Mouse (Mus musculus): ENCODE measurements around the gene Snrpf. TPM values are rescaled to one million over a fixed set of nuclear protein-coding genes. Genes with fewer than 3 reads are reported as not detected.
A peak's percentile ranks its signal among the peaks of the same experiment; 100 is the strongest.

Gene Snrpf
- polyA plus RNA-seq, 1 experiment from 2014 or later: 55.2 TPM

DNA sequence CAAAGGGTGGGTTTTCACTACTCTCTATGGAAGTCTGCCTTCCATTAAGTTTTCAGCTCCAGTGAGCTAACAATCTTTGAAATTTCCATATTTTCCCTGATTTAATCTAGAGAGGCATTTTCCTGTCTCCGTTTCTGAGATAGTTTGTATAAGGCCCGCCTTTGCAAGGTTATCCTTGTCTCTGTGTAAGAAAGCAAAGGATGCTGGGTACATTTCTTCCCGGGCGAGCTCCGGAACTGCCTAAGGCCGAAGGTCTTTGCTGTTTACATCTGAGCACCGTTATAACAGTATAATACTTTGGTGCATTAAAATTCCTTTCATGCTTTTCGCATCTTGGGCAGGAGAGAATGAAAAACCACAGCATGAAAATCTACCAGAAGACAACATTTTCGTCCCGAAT lies 39.7 kb downstream of the Snrpf start:
- Histone ChIP-seq H3K4me3 (replicated peaks) (no peak overlapping the region), H3K27ac (replicated peaks) (no peak overlapping the region), H3K9ac (no peak overlapping the region), H3K9me3 (replicated peaks) (no peaks in the 10 kb centered on the region), H3K4me1 (replicated peaks) (no peaks in the 10 kb centered on the region), H3K36me3 (replicated peaks) (no peaks in the 10 kb centered on the region), H3K27me3 (no peaks in the 10 kb centered on the region), H3K4me2 (no peak overlapping the region)
- whole genome bisulfite sequencing (ENCODE audit: insufficient replicate concordance): 68% methylated on average over 10 of the region's 10 CpGs
- ATAC-seq (ENCODE audit: insufficient read depth): no peak

GRCm38 (mm10) chr10:93548991-93549390 lies 40.5 kb downstream of the Snrpf start:
- no peaks in the 10 kb centered on the region for H3K36me3 ChIP-seq (replicated peaks)
- no peak overlapping the region for H3K27ac ChIP-seq (replicated peaks)
- H3K4me3 ChIP-seq (replicated peaks): no peak overlapping the region
- H3K4me1 ChIP-seq (replicated peaks): no peaks in the 10 kb centered on the region
- ATAC-seq (ENCODE audit: insufficient read depth): no peak
- 10% methylated on average over 7 of the region's 7 CpGs for WGBS (ENCODE audit: insufficient replicate concordance)
- H3K4me2 ChIP-seq: no peak overlapping the region
- no peak overlapping the region for H3K9ac ChIP-seq
- H3K9me3 ChIP-seq (replicated peaks): no peaks in the 10 kb centered on the region
- H3K27me3 ChIP-seq: no peaks in the 10 kb centered on the region

GRCm38 (mm10) chr10:93547741-93548270 lies 41.7 kb downstream of the Snrpf start:
- H3K36me3 ChIP-seq (replicated peaks): no peaks in the 10 kb centered on the region
- H3K4me1 ChIP-seq (replicated peaks): no peaks in the 10 kb centered on the region
- H3K9me3 ChIP-seq (replicated peaks): no peaks in the 10 kb centered on the region
- no peak for ATAC-seq (ENCODE audit: insufficient read depth)
- no peak overlapping the region for H3K4me2 ChIP-seq
- 67% methylated on average over 4 of the region's 4 CpGs for WGBS (ENCODE audit: insufficient replicate concordance)
- no peak overlapping the region for H3K27ac ChIP-seq (replicated peaks)
- H3K27me3 ChIP-seq: no peaks in the 10 kb centered on the region
- H3K4me3 ChIP-seq (replicated peaks): no peak overlapping the region
- no peak overlapping the region for H3K9ac ChIP-seq

GRCm38 (mm10) chr10:93544172-93544571 lies 45.3 kb downstream of the Snrpf start:
- no peak overlapping the region for H3K27ac ChIP-seq (replicated peaks)
- 0 out of 2 replicates have a peak, but pooled peaks cover 3% of the 10 kb centered on the region for H3K27me3 ChIP-seq
- H3K36me3 ChIP-seq (replicated peaks): no peaks in the 10 kb centered on the region
- no peak overlapping the region for H3K9ac ChIP-seq
- H3K9me3 ChIP-seq (replicated peaks): no peaks in the 10 kb centered on the region
- H3K4me1 ChIP-seq (replicated peaks): peaks cover 15% of the 10 kb centered on the region
- H3K4me2 ChIP-seq: no peak overlapping the region
- H3K4me3 ChIP-seq (replicated peaks): no peak overlapping the region
- no peak for ATAC-seq (ENCODE audit: insufficient read depth)
- 55% methylated on average over 5 of the region's 5 CpGs for WGBS (ENCODE audit: insufficient replicate concordance)

- no peak for ATAC-seq (ENCODE audit: insufficient read depth)
- H3K4me3 ChIP-seq (replicated peaks): no peak overlapping the region
- H3K27me3 ChIP-seq: peaks cover 11% of the 10 kb centered on the region
- H3K9me3 ChIP-seq (replicated peaks): no peaks in the 10 kb centered on the region
- WGBS (ENCODE audit: insufficient replicate concordance): 54% methylated on average over 6 of the region's 6 CpGs
- H3K27ac ChIP-seq (replicated peaks): no peak overlapping the region
- no peak overlapping the region for H3K4me2 ChIP-seq
- no peak overlapping the region for H3K9ac ChIP-seq
- peaks cover 15% of the 10 kb centered on the region for H3K4me1 ChIP-seq (replicated peaks)
- H3K36me3 ChIP-seq (replicated peaks): no peaks in the 10 kb centered on the region
Observed at GRCm38 (mm10) chr10:93543176-93543575, 46.3 kb downstream of the Snrpf start.

GRCm38 (mm10) chr10:93542356-93542755 lies 47.1 kb downstream of the Snrpf start:
- Histone ChIP-seq H3K9me3 (replicated peaks) (no peaks in the 10 kb centered on the region), H3K27me3 (peaks cover 19% of the 10 kb centered on the region), H3K9ac (no peak overlapping the region), H3K4me1 (replicated peaks) (peaks cover 15% of the 10 kb centered on the region), H3K36me3 (replicated peaks) (no peaks in the 10 kb centered on the region), H3K4me2 (no peak overlapping the region), H3K27ac (replicated peaks) (no peak overlapping the region), H3K4me3 (replicated peaks) (no peak overlapping the region)
- no peak for ATAC-seq (ENCODE audit: insufficient read depth)
- WGBS (ENCODE audit: insufficient replicate concordance): 43% methylated on average over 4 of the region's 4 CpGs

- Histone ChIP-seq H3K36me3 (replicated peaks) (no peaks in the 10 kb centered on the region), H3K9ac (no peak overlapping the region), H3K4me1 (replicated peaks) (peaks cover 15% of the 10 kb centered on the region), H3K27me3 (peaks cover 21% of the 10 kb centered on the region), H3K9me3 (replicated peaks) (no peaks in the 10 kb centered on the region), H3K4me3 (replicated peaks) (no peak overlapping the region), H3K27ac (replicated peaks) (no peak overlapping the region), H3K4me2 (no peak overlapping the region)
- ATAC-seq (ENCODE audit: insufficient read depth): no peak
- 48% methylated on average over 1 of the region's 1 CpGs for WGBS (ENCODE audit: insufficient replicate concordance)
Observed at GRCm38 (mm10) chr10:93541585-93541984, 47.9 kb downstream of the Snrpf start.

DNA sequence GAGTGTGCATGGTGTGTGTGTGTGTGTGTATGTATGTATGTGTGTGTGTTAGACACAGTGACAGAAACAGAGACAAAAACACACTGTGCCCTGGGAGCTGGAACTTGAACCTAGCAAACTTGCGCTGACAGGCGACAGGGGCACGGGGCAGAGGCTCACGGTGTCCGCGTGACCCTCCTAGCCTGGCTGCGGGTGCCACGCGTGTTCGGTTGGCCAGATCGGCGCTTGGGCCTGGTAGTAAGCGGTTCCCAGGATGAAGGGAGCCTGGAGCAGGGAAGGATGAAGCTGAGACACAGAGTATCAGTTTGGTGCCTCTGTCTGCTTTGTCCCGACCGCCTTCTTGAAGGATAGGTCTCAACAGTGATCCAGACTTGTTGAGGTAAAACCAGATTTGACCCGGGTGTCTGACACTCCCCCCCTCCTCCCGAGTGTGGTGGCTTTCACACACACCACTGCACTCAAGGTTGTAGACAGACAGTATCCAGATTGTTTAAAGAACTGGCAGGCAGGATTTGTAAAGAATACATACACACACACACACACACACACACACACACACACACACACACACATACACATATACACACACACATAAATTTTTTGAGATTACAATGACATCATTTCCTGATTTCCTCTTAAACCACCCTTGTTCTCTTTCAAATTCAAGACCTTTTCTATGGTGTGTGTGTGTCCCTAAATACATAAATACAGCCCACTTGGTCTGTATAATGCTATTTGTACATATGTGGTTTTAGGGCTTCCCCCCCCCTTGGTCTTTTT lies 48.9 kb downstream of the Snrpf start, which contains the start of gene Ccdc38:
TSS of gene Ccdc38 (plus strand) at position 202 of the 780 bp plus-strand sequence.
- H3K4me1 ChIP-seq (replicated peaks): peaks cover 15% of the 10 kb centered on the region
- H3K9ac ChIP-seq: peak within 1 kb of the TSS; percentile 40
- H3K27ac ChIP-seq (replicated peaks): peak within 1 kb of the TSS; percentile 53; the same call in 1 of the 2 replicates
- 54% methylated on average over 17 of the region's 17 CpGs for WGBS (ENCODE audit: insufficient replicate concordance)
- H3K4me3 ChIP-seq (replicated peaks): peak within 1 kb of the TSS; percentile 53
- H3K27me3 ChIP-seq: peaks cover 24% of the 10 kb centered on the region
- ATAC-seq (ENCODE audit: insufficient read depth): no peak
- peak within 1 kb of the TSS; percentile 72 for H3K4me2 ChIP-seq
- H3K9me3 ChIP-seq (replicated peaks): no peaks in the 10 kb centered on the region
- H3K36me3 ChIP-seq (replicated peaks): no peaks in the 10 kb centered on the region

DNA sequence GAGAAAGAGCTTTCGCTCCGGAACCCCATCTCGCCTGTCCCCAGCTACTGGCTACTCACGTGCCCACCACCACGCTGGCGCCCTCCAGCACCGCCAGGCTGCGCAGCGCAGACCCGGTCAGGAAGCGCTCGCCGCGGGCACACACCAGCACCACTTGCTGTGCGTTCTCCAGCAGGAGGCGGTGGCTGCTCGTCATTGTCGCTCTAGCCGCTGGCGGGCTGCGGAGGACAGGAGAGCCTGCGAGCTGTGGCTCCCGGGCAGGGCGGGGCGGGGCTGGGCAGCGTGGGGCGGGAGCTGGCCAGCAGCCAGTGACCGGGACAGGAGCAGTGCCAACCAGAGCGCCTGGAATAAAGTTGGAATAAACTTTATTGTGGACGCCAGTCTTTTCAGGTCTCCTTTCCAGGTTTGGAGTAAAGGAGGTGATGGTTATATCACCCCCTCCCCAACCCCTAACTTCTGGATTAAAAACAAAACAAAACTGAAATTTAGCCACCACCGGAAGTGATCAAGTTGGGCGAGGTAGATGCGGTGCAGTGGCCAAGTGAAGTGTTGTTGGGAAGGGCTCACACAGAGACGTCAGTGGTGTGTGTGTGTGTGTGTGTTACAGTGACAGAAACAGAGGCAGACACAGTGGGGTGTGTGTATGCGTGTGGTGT lies 49.6 kb downstream of the Snrpf start, which contains the start of gene Amdhd1:
TSS of gene Amdhd1 (minus strand) at position 259 of the 656 bp plus-strand sequence.
- Histone ChIP-seq H3K4me2 (peak within 1 kb of the TSS; percentile 72), H3K4me3 (replicated peaks) (peak within 1 kb of the TSS; percentile 53), H3K4me1 (replicated peaks) (peaks cover 15% of the 10 kb centered on the region), H3K27ac (replicated peaks) (peak within 1 kb of the TSS; percentile 53), H3K9ac (peak within 1 kb of the TSS; percentile 40), H3K36me3 (replicated peaks) (no peaks in the 10 kb centered on the region), H3K9me3 (replicated peaks) (no peaks in the 10 kb centered on the region), H3K27me3 (peaks cover 30% of the 10 kb centered on the region)
- peak; percentile 76 for ATAC-seq (ENCODE audit: insufficient read depth)
- 2% methylated on average over 35 of the region's 35 CpGs for WGBS (ENCODE audit: insufficient replicate concordance)

GRCm38 (mm10) chr10:93538818-93539217 lies 50.7 kb downstream of the Snrpf start:
- Histone ChIP-seq H3K36me3 (replicated peaks) (no peaks in the 10 kb centered on the region), H3K4me2 (peak overlapping the region; percentile 10; the same call in 1 of the 2 replicates), H3K4me1 (replicated peaks) (peaks cover 15% of the 10 kb centered on the region), H3K9me3 (replicated peaks) (no peaks in the 10 kb centered on the region), H3K27me3 (peaks cover 35% of the 10 kb centered on the region), H3K9ac (no peak overlapping the region), H3K27ac (replicated peaks) (no peak overlapping the region; the same call in 1 of the 2 replicates), H3K4me3 (replicated peaks) (no peak overlapping the region)
- ATAC-seq (ENCODE audit: insufficient read depth): peak; percentile 43; the same call in 1 of the 2 replicates
- 71% methylated on average over 6 of the region's 6 CpGs for WGBS (ENCODE audit: insufficient replicate concordance)

- H3K27ac ChIP-seq (replicated peaks): no peak overlapping the region
- peaks cover 15% of the 10 kb centered on the region for H3K4me1 ChIP-seq (replicated peaks)
- WGBS (ENCODE audit: insufficient replicate concordance): 63% methylated on average over 2 of the region's 2 CpGs
- H3K27me3 ChIP-seq: peaks cover 35% of the 10 kb centered on the region
- no peak overlapping the region for H3K4me3 ChIP-seq (replicated peaks)
- no peak overlapping the region; the same call in 1 of the 2 replicates for H3K4me2 ChIP-seq
- no peak for ATAC-seq (ENCODE audit: insufficient read depth)
- no peaks in the 10 kb centered on the region for H3K9me3 ChIP-seq (replicated peaks)
- H3K36me3 ChIP-seq (replicated peaks): no peaks in the 10 kb centered on the region
- H3K9ac ChIP-seq: no peak overlapping the region
Observed at GRCm38 (mm10) chr10:93538287-93538686, 51.2 kb downstream of the Snrpf start.
